Mouse (Mus musculus): ENCODE measurements around the gene Ehbp1. TPM values are rescaled to one million over a fixed set of nuclear protein-coding genes. Genes with fewer than 3 reads are reported as not detected.

Ehbp1 gene
- polyA plus RNA-seq, 1 experiment, result 29.1 TPM

GRCm38 (mm10) chr11:22225619-22226018 is 116.5 kb downstream of the Ehbp1 start:
- TF ChIP-seq CTCF (IDR thresholded peaks at IDR 0.05; ENCODE audit: low read depth, low read length) (no peak), EP300 (IDR thresholded peaks at IDR 0.05; ENCODE audit: insufficient read depth, low read depth, low read length) (no peak), POLR2A (IDR thresholded peaks at IDR 0.05; ENCODE audit: insufficient read depth, low read length) (no peak)
- H3K36me3 ChIP-seq (ENCODE audit: control insufficient read depth, insufficient read depth, low read length, poor library complexity, severe bottlenecking), result no peaks in the 10 kb centered on the region
- no peak overlapping the region for H3K4me3 ChIP-seq (ENCODE audit: low read depth, low read length)
- no peaks in the 10 kb centered on the region for H3K27me3 ChIP-seq (ENCODE audit: control insufficient read depth, insufficient read depth, low read length, poor library complexity, severe bottlenecking)
- no peaks in the 10 kb centered on the region for H3K9me3 ChIP-seq (replicated peaks; ENCODE audit: control insufficient read depth, insufficient read depth, low read length, poor library complexity, severe bottlenecking)
- no peak overlapping the region for H3K9ac ChIP-seq (ENCODE audit: low read depth, poor library complexity, severe bottlenecking)
- no peak overlapping the region for H3K27ac ChIP-seq (ENCODE audit: insufficient read depth, low read length)
- no peaks in the 10 kb centered on the region for H3K4me1 ChIP-seq (ENCODE audit: control insufficient read depth, insufficient read depth, low read length)

GRCm38 (mm10) chr11:22218222-22218621 is 123.9 kb downstream of the Ehbp1 start:
- Histone ChIP-seq H3K4me1 (ENCODE audit: control insufficient read depth, insufficient read depth, low read length) (no peaks in the 10 kb centered on the region), H3K27ac (ENCODE audit: insufficient read depth, low read length) (no peak overlapping the region), H3K9ac (ENCODE audit: low read depth, poor library complexity, severe bottlenecking) (no peak overlapping the region), H3K4me3 (ENCODE audit: low read depth, low read length) (no peak overlapping the region), H3K27me3 (ENCODE audit: control insufficient read depth, insufficient read depth, low read length, poor library complexity, severe bottlenecking) (no peaks in the 10 kb centered on the region), H3K9me3 (replicated peaks; ENCODE audit: control insufficient read depth, insufficient read depth, low read length, poor library complexity, severe bottlenecking) (no peaks in the 10 kb centered on the region), H3K36me3 (ENCODE audit: control insufficient read depth, insufficient read depth, low read length, poor library complexity, severe bottlenecking) (no peaks in the 10 kb centered on the region)
- TF ChIP-seq POLR2A (IDR thresholded peaks at IDR 0.05; ENCODE audit: insufficient read depth, low read length) (no peak), EP300 (IDR thresholded peaks at IDR 0.05; ENCODE audit: insufficient read depth, low read depth, low read length) (no peak), CTCF (IDR thresholded peaks at IDR 0.05; ENCODE audit: low read depth, low read length) (no peak)

- H3K9ac ChIP-seq (ENCODE audit: low read depth, poor library complexity, severe bottlenecking), result no peak overlapping the region
- H3K9me3 ChIP-seq (replicated peaks; ENCODE audit: control insufficient read depth, insufficient read depth, low read length, poor library complexity, severe bottlenecking), result no peaks in the 10 kb centered on the region
- no peak overlapping the region for H3K4me3 ChIP-seq (ENCODE audit: low read depth, low read length)
- TF ChIP-seq EP300 (IDR thresholded peaks at IDR 0.05; ENCODE audit: insufficient read depth, low read depth, low read length), result no peak
- TF ChIP-seq POLR2A (IDR thresholded peaks at IDR 0.05; ENCODE audit: insufficient read depth, low read length), result no peak
- TF ChIP-seq CTCF (IDR thresholded peaks at IDR 0.05; ENCODE audit: low read depth, low read length), result no peak
- H3K4me1 ChIP-seq (ENCODE audit: control insufficient read depth, insufficient read depth, low read length), result no peaks in the 10 kb centered on the region
- H3K27ac ChIP-seq (ENCODE audit: insufficient read depth, low read length), result no peak overlapping the region
- H3K27me3 ChIP-seq (ENCODE audit: control insufficient read depth, insufficient read depth, low read length, poor library complexity, severe bottlenecking), result no peaks in the 10 kb centered on the region
- H3K36me3 ChIP-seq (ENCODE audit: control insufficient read depth, insufficient read depth, low read length, poor library complexity, severe bottlenecking), result no peaks in the 10 kb centered on the region
Measured at GRCm38 (mm10) chr11:22216941-22217340, 125.2 kb downstream of the Ehbp1 start.

- H3K9me3 ChIP-seq (replicated peaks; ENCODE audit: control insufficient read depth, insufficient read depth, low read length, poor library complexity, severe bottlenecking), result no peaks in the 10 kb centered on the region
- H3K27ac ChIP-seq (ENCODE audit: insufficient read depth, low read length), result no peak overlapping the region
- TF ChIP-seq POLR2A (IDR thresholded peaks at IDR 0.05; ENCODE audit: insufficient read depth, low read length), result no peak
- H3K9ac ChIP-seq (ENCODE audit: low read depth, poor library complexity, severe bottlenecking), result no peak overlapping the region
- H3K4me1 ChIP-seq (ENCODE audit: control insufficient read depth, insufficient read depth, low read length), result no peaks in the 10 kb centered on the region
- H3K27me3 ChIP-seq (ENCODE audit: control insufficient read depth, insufficient read depth, low read length, poor library complexity, severe bottlenecking), result no peaks in the 10 kb centered on the region
- no peak overlapping the region for H3K4me3 ChIP-seq (ENCODE audit: low read depth, low read length)
- H3K36me3 ChIP-seq (ENCODE audit: control insufficient read depth, insufficient read depth, low read length, poor library complexity, severe bottlenecking), result no peaks in the 10 kb centered on the region
Measured at GRCm38 (mm10) chr11:22206611-22207010, 135.5 kb downstream of the Ehbp1 start.

- Histone ChIP-seq H3K9ac (ENCODE audit: low read depth, poor library complexity, severe bottlenecking) (no peak overlapping the region), H3K36me3 (ENCODE audit: control insufficient read depth, insufficient read depth, low read length, poor library complexity, severe bottlenecking) (no peaks in the 10 kb centered on the region), H3K27me3 (ENCODE audit: control insufficient read depth, insufficient read depth, low read length, poor library complexity, severe bottlenecking) (no peaks in the 10 kb centered on the region), H3K9me3 (replicated peaks; ENCODE audit: control insufficient read depth, insufficient read depth, low read length, poor library complexity, severe bottlenecking) (no peaks in the 10 kb centered on the region), H3K4me1 (ENCODE audit: control insufficient read depth, insufficient read depth, low read length) (no peaks in the 10 kb centered on the region), H3K4me3 (ENCODE audit: low read depth, low read length) (no peak overlapping the region), H3K27ac (ENCODE audit: insufficient read depth, low read length) (no peak overlapping the region)
- no peak for TF ChIP-seq EP300 (IDR thresholded peaks at IDR 0.05; ENCODE audit: insufficient read depth, low read depth, low read length)
- no peak for TF ChIP-seq POLR2A (IDR thresholded peaks at IDR 0.05; ENCODE audit: insufficient read depth, low read length)
- no peak for TF ChIP-seq CTCF (IDR thresholded peaks at IDR 0.05; ENCODE audit: low read depth, low read length)
Measured at GRCm38 (mm10) chr11:22206191-22206590, 135.9 kb downstream of the Ehbp1 start.

GRCm38 (mm10) chr11:22203413-22203812 is 138.7 kb downstream of the Ehbp1 start:
- H3K4me3 ChIP-seq (ENCODE audit: low read depth, low read length), result no peak overlapping the region
- TF ChIP-seq EP300 (IDR thresholded peaks at IDR 0.05; ENCODE audit: insufficient read depth, low read depth, low read length) (no peak), POLR2A (IDR thresholded peaks at IDR 0.05; ENCODE audit: insufficient read depth, low read length) (no peak), CTCF (IDR thresholded peaks at IDR 0.05; ENCODE audit: low read depth, low read length) (no peak)
- no peak overlapping the region for H3K27ac ChIP-seq (ENCODE audit: insufficient read depth, low read length)
- H3K9me3 ChIP-seq (replicated peaks; ENCODE audit: control insufficient read depth, insufficient read depth, low read length, poor library complexity, severe bottlenecking), result no peaks in the 10 kb centered on the region
- H3K9ac ChIP-seq (ENCODE audit: low read depth, poor library complexity, severe bottlenecking), result no peak overlapping the region
- H3K36me3 ChIP-seq (ENCODE audit: control insufficient read depth, insufficient read depth, low read length, poor library complexity, severe bottlenecking), result no peaks in the 10 kb centered on the region
- H3K27me3 ChIP-seq (ENCODE audit: control insufficient read depth, insufficient read depth, low read length, poor library complexity, severe bottlenecking), result no peaks in the 10 kb centered on the region
- H3K4me1 ChIP-seq (ENCODE audit: control insufficient read depth, insufficient read depth, low read length), result no peaks in the 10 kb centered on the region
